Mouse (Mus musculus) G1E (cell line): ENCODE data around the gene Tusc2. TPM values are rescaled to one million over a fixed set of nuclear protein-coding genes. Genes with fewer than 3 reads are reported as not detected.
"Not testable (repeated sequence)": the region's sequence is repeated elsewhere in the genome, so short reads cannot be mapped to it uniquely, and the experiment has no call there.

Experiments used
- ATAC-seq: 2 replicates; pipeline ENCODE4 v1.8.0; 2016; ENCODE audit warnings: mild to moderate bottlenecking; ENCODE audit not compliant: insufficient number of reproducible peaks, poor library complexity, low FRiP score, severe bottlenecking; ENCODE audit errors: extremely low read depth
- DNase-seq: peaks from one replicate; pipeline ENCODE4 v3.0.0; 2012; ENCODE audit warnings: low spot score
- H3K27me3 ChIP-seq: 2 replicates; pipeline ENCODE4 v1.6.1; 2012; ENCODE audit warnings: mild to moderate bottlenecking, low read length, inconsistent platforms; ENCODE audit not compliant: insufficient read depth
- H3K36me3 ChIP-seq: replicated peaks from 2 replicates; pipeline ENCODE3; 2012; ENCODE audit warnings: mild to moderate bottlenecking, inconsistent platforms
- H3K4me1 ChIP-seq: 2 replicates; pipeline ENCODE4 v1.6.1; 2012; ENCODE audit warnings: low read depth, low read length, inconsistent platforms, mixed read lengths; ENCODE audit not compliant: insufficient read depth
- H3K4me3 ChIP-seq: 2 replicates; pipeline ENCODE4 v1.5.1; 2012; ENCODE audit warnings: low read depth, mild to moderate bottlenecking, inconsistent platforms, low read length, moderate library complexity, mixed read lengths
- H3K9me3 ChIP-seq: replicated peaks from 2 replicates; pipeline ENCODE4 v1.6.1; 2012; ENCODE audit warnings: inconsistent platforms
- CTCF ChIP-seq: IDR thresholded peaks from 2 replicates; pipeline ENCODE4 v1.5.1; 2012; ENCODE audit warnings: low read depth, low read length, inconsistent platforms, mixed read lengths
- GATA1 ChIP-seq: IDR thresholded peaks from 2 replicates; pipeline ENCODE4 v1.6.1; 2012; ENCODE audit warnings: borderline replicate concordance, low read length, inconsistent platforms, mixed read lengths
- GATA2 ChIP-seq: IDR thresholded peaks from 2 replicates; pipeline ENCODE4 v1.6.1; 2012; ENCODE audit warnings: low read depth, low read length, inconsistent platforms, borderline replicate concordance
- POLR2AphosphoS5 ChIP-seq: IDR thresholded peaks from 2 replicates; pipeline ENCODE4 v1.6.1; 2012; ENCODE audit warnings: low read depth, low read length, inconsistent platforms; ENCODE audit not compliant: insufficient replicate concordance
- TAL1 ChIP-seq: conservative IDR thresholded peaks from 2 replicates; pipeline ENCODE4 v1.6.1; 2012; ENCODE audit warnings: low read depth, low read length, inconsistent platforms, mixed read lengths
- polyA plus RNA-seq: library from polyadenylated mRNA; stranded (reverse); fragments of >175 nt; gene quantifications from 2 replicates; pipeline ENCODE4 v1.2.3, GENCODE M21; 2012
- total RNA-seq, 2 experiments: library from RNA; stranded (forward) in 1 of 2; stranded (reverse) in 1 of 2; fragments of 200-1000 nt in 1 of 2; fragments of >200 nt in 1 of 2; fragmentation: Nextera tagmentation in 1 of 2; gene quantifications; 2 replicates each; pipeline ENCODE4 v1.2.3; 2014 to 2017

The Tusc2 gene
- total and polyA plus RNA-seq, 3 experiments = 16.0 to 33.1 (median 24.4) TPM

DNA sequence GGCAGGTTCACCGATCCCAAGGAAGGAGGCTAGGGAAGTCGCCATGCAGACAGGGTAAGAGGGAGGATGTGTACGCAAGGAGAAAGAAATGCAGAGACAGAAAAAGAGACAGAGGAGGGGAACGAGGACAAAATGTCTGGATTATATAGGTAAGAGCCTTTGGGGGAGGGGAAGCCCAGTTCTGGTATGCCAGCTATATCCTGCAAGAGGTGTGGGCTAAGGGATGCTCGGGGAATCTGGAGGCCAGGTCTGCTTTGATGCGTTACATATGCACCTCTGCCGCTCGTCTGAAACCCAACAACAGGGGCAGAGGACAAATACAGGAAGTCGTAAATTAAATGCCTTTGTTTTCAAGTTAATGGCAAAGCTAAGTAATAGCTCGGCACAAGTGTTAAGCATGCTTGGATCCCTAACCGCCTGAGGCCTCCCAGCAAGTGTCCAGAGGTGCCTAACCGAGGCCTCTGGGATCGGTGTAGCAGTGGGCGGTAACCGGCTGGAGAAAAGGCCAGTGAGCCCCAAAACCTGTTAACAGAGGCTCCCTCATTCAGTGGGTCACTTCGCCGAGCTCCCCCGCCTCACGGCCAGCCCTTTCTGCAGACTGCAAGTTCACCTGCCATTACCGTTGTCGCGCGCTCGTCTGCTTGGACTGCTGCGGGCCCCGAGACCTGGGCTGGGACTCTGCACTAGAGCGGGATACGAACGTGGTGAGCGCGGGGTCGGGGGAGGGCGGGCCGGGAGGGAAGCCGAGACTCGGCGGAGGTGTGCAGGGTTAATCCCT is 9.3 kb upstream of the Tusc2 start:
- Histone ChIP-seq H3K36me3 (peaks cover 39% of the 10 kb centered on the region), H3K27me3 (peaks cover 5% of the 10 kb centered on the region; the same call in 1 of the 2 replicates), H3K9me3 (no peaks in the 10 kb centered on the region), H3K4me3 (peak overlapping the region; percentile 82), H3K4me1 (peaks cover 62% of the 10 kb centered on the region)
- no peak for TF ChIP-seq POLR2AphosphoS5
- TF ChIP-seq TAL1 = no peak
- no peak for TF ChIP-seq CTCF
- ATAC-seq = no peak
- DNase-seq = no peak

DNA sequence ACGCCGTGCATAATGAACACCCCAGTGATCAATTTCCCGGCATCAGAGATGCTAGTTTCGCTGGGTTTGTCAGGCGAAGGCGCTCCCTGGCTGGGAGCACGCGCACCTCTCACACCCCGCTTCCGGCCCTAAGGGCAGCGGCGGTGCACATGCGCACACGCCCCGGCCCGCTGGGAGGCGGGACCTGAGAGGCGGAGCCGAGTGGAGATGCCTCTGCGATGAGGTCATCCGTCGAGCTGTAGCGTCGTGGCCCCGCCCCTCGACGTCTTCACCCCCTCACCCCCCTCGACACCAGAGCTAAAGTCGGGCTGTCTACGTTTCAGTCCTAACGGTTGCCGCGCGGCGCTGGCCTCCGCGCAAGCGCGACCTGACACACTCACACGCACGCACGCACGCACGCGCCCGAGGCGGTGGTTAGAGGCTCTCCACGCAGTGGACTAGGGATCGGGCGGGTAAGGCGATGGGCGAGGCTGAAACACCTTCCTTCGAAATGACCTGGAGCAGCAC is 8.7 kb upstream of the Tusc2 start:
- Histone ChIP-seq H3K4me1 (peaks cover 61% of the 10 kb centered on the region), H3K27me3 (peaks cover 5% of the 10 kb centered on the region; the same call in 1 of the 2 replicates), H3K9me3 (no peaks in the 10 kb centered on the region), H3K36me3 (peaks cover 45% of the 10 kb centered on the region), H3K4me3 (peak overlapping the region; percentile 82)
- DNase-seq = peak; percentile 98
- TF ChIP-seq GATA1 (no peak), CTCF (no peak), TAL1 (no peak), GATA2 (no peak), POLR2AphosphoS5 (no peak)
- ATAC-seq = peak; percentile 94

DNA sequence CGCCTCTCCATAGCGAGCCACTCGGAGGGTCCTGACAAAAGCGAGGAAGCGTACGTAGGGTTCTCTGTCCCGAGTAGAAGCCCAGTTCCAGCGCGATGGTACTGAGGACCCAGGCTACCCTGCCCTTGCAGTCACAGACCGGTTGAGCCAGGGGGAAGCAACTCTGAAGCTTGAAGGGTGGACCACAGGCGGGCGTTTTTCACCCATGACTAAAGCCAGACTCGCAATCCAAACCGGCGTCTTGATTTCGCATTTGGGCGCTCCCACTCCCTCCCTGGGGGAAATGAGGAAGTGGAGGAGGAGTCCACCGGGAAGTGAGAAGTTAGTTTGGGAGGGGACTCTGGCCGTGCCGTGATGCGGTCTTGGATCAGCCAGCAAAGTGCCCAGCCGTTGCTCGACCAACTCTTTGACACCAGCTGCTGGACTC is 8.0 kb upstream of the Tusc2 start:
- ATAC-seq = no peak
- H3K27me3 ChIP-seq = peaks cover 5% of the 10 kb centered on the region; the same call in 1 of the 2 replicates
- no peaks in the 10 kb centered on the region for H3K9me3 ChIP-seq
- H3K4me3 ChIP-seq = peak overlapping the region; percentile 82
- peaks cover 60% of the 10 kb centered on the region for H3K4me1 ChIP-seq
- peaks cover 52% of the 10 kb centered on the region for H3K36me3 ChIP-seq
- peak; percentile 65 for DNase-seq
- TF ChIP-seq TAL1 = no peak
- no peak for TF ChIP-seq CTCF
- TF ChIP-seq POLR2AphosphoS5 = no peak
- TF ChIP-seq GATA2 = no peak
- no peak for TF ChIP-seq GATA1

DNA sequence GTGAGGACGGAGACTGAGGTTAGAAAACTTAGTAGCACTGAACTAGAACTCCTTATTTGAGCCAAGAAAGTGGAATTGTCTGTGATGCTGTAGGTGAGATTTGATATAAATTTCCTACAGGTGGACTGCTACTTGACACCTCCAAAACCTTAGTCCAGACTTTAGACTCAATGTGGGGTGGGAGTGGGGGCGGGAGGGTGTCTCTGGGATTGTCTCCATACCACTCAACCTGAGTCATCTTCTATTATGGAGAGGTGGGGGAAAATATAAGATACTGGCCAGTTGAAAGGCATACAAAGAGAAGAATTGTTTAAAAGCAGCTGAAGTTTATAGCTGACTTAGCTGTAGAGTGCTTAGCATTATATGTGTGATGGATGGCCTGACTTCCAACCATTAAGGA is 7.4 kb upstream of the Tusc2 start:
- Histone ChIP-seq H3K27me3 (peaks cover 5% of the 10 kb centered on the region; the same call in 1 of the 2 replicates), H3K4me1 (peaks cover 54% of the 10 kb centered on the region), H3K36me3 (peaks cover 55% of the 10 kb centered on the region), H3K4me3 (peak overlapping the region; percentile 82), H3K9me3 (no peaks in the 10 kb centered on the region)
- TF ChIP-seq POLR2AphosphoS5 = no peak
- TF ChIP-seq CTCF = no peak
- TF ChIP-seq TAL1 = no peak
- TF ChIP-seq GATA2 = no peak
- no peak for TF ChIP-seq GATA1
- no peak for DNase-seq
- no peak for ATAC-seq

DNA sequence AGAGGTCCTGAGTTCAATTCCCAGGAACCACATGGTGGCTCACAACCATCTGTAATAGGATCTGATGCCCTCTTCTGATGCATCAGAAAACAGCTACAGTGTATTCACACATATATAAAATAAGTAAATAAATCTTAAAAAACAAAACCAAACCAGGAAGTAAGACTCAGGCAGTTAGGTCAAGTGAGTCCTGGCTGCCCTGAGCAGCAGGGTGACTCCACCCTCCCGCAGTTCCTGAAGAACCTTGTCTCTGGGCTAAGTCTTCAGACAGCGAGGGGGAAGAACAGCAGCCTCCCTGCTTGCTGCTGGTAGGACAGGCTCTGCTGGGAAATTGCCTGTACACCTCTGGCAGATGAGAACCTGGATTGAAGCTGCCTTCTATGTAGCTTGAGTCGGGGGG is 6.7 kb upstream of the Tusc2 start:
- Histone ChIP-seq H3K4me1 (peaks cover 51% of the 10 kb centered on the region), H3K4me3 (peak overlapping the region; percentile 82; the same call in 1 of the 2 replicates), H3K36me3 (peaks cover 59% of the 10 kb centered on the region), H3K9me3 (no peaks in the 10 kb centered on the region), H3K27me3 (0 out of 2 replicates have a peak, but pooled peaks cover 2% of the 10 kb centered on the region)
- TF ChIP-seq CTCF = no peak
- TF ChIP-seq GATA2 = no peak
- no peak for TF ChIP-seq GATA1
- no peak for TF ChIP-seq POLR2AphosphoS5
- TF ChIP-seq TAL1 = no peak
- ATAC-seq = no peak
- no peak for DNase-seq

DNA sequence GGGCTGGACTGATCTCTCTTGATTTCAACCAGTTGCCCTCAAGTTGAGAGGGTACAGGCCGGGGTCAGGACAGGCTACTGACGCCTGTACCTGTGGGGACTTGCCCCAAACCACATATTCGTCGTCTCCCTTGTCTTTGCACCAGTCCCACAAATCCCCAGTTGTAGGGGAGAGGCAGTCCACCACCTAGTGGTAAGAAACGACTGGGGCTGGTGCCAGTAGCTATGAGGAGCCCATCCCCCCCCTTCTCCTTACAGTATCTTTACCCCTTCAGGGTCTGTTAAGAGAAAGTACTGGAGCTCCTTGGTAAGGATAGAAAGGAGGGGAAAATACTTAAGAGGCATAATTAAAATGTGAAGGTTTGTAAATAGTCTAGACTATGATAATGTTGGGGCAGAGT is 2.5 kb downstream of the Tusc2 start:
- not testable (repeated sequence) for ATAC-seq, DNase-seq, H3K4me3 ChIP-seq, H3K9me3 ChIP-seq, H3K27me3 ChIP-seq
- Histone ChIP-seq H3K36me3 (peaks cover 66% of the 10 kb centered on the region), H3K4me1 (peaks cover 83% of the 10 kb centered on the region)

DNA sequence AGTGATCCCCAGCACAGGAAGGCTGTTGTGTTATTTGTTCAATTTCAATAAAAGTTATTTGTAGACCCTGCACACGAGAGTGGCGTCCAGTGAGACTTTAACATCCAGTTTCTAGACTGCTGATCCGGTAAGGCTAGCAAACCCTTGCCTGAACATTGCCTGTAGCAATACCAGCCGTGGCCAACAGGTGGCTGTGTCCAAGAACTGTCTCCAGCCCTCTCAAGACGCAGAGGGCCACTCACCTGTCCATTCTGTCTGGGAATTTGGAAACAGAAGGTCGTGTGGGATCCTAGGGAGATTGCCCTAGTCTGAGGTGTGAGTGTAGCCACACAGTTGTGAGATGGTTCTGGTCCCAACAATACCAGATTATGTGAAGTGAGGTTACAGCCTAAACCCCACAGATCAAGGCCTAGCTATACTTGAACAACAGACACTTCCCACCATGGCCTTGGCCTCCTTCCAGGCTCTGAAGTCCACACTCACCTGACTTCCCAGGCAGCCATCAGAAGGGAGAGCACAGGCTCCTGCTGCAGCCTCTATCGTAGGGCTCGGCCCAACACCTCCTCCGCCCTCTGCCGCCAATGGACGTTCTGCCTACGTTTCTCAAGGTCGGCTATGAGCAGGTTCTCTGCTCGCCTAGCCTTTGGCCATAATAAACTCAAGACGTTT is 3.1 kb downstream of the Tusc2 start:
- no peaks in the 10 kb centered on the region for H3K27me3 ChIP-seq
- no peak for DNase-seq
- H3K4me3 ChIP-seq = no peak overlapping the region
- H3K4me1 ChIP-seq = peaks cover 87% of the 10 kb centered on the region
- no peak for ATAC-seq
- TF ChIP-seq TAL1 (no peak), CTCF (peak; percentile 94), GATA1 (no peak), POLR2AphosphoS5 (no peak)
- H3K9me3 ChIP-seq = no peaks in the 10 kb centered on the region
- H3K36me3 ChIP-seq = peaks cover 66% of the 10 kb centered on the region
